Mouse (Mus musculus) thymus, postnatal 0 days (tissue): ENCODE measurements around the gene Dars2. TPM values are rescaled to one million over a fixed set of nuclear protein-coding genes. Genes with fewer than 3 reads are reported as not detected.

ENCODE experiments used
- DNase-seq: peaks from one replicate; pipeline ENCODE4 v3.0.0-alpha.2; 2015; ENCODE audit warnings: low spot score
- polyA plus RNA-seq: library from polyadenylated mRNA; unstranded; fragments of >200 nt; fragmentation: Nextera tagmentation; extraction: Ambion mirVana; gene quantifications from 2 replicates; pipeline ENCODE4 v1.2.1, GENCODE M21; 2015

Dars2 gene
- 27.0 and 29.2 TPM in 2 replicates for polyA plus RNA-seq

GRCm38 (mm10) chr1:161070352-161071271 is at the start of gene Dars2, which contains the start of gene Cenpl:
Gene Dars2, minus strand, starts transcription at chr1:161070658.
Gene Cenpl, plus strand, starts transcription at chr1:161070713.
- DNase-seq = peak; percentile 95

- no peak for DNase-seq
Observed at GRCm38 (mm10) chr1:161114591-161114990, 44.1 kb upstream of the Dars2 start.

- DNase-seq = no peak
Observed at GRCm38 (mm10) chr1:161109216-161109615, 38.8 kb upstream of the Dars2 start.

- DNase-seq = no peak
Observed at GRCm38 (mm10) chr1:161103842-161104241, 33.4 kb upstream of the Dars2 start.

GRCm38 (mm10) chr1:161099721-161100405 is 29.4 kb upstream of the Dars2 start:
- no peak for DNase-seq

- DNase-seq = no peak
Observed at GRCm38 (mm10) chr1:161077243-161077642, 6.8 kb upstream of the Dars2 start.

GRCm38 (mm10) chr1:161076238-161076637 is 5.8 kb upstream of the Dars2 start:
- no peak for DNase-seq

GRCm38 (mm10) chr1:161071272-161071620 is 788 bp upstream of the Dars2 start:
- no peak for DNase-seq

GRCm38 (mm10) chr1:161063351-161063750 is 7.1 kb downstream of the Dars2 start:
- DNase-seq = no peak

GRCm38 (mm10) chr1:161057164-161057563 is 13.3 kb downstream of the Dars2 start:
- no peak for DNase-seq

- DNase-seq = no peak
Observed at GRCm38 (mm10) chr1:161046972-161047371, 23.5 kb downstream of the Dars2 start.

- no peak for DNase-seq
Observed at GRCm38 (mm10) chr1:161041261-161042020, 29.0 kb downstream of the Dars2 start.

- DNase-seq = no peak
Observed at GRCm38 (mm10) chr1:161040855-161041254, 29.6 kb downstream of the Dars2 start.

GRCm38 (mm10) chr1:161040426-161040770 is 30.1 kb downstream of the Dars2 start:
- no peak for DNase-seq

- DNase-seq = no peak
Observed at GRCm38 (mm10) chr1:161039741-161040425, 30.6 kb downstream of the Dars2 start.

GRCm38 (mm10) chr1:161038968-161039721 is 31.3 kb downstream of the Dars2 start:
- no peak for DNase-seq

- DNase-seq = no peak
Observed at GRCm38 (mm10) chr1:161038004-161038403, 32.5 kb downstream of the Dars2 start.

- DNase-seq = no peak
Observed at GRCm38 (mm10) chr1:161037599-161037998, 32.9 kb downstream of the Dars2 start.

- DNase-seq = no peak
Observed at GRCm38 (mm10) chr1:161037026-161037425, 33.4 kb downstream of the Dars2 start.

- no peak for DNase-seq
Observed at GRCm38 (mm10) chr1:161036411-161036841, 34.0 kb downstream of the Dars2 start.
